Comparison of ENCODE assay signal across 10 mouse cellular contexts in genomic region chr13:23426922-23427321, GRCm38 (mm10). TPM values are rescaled to one million over a fixed set of nuclear protein-coding genes. Genes with fewer than 3 reads are reported as not detected.
DNase-seq lines count a peak whose midpoint lies in the region; ATAC-seq and TF ChIP-seq lines count a peak whose summit lies in the region.
"Had no signal": no experiment of that assay in that cellular context is flagged by ENCODE, and none has a peak within 500 bp of the region (broad histone marks: within the 10 kb centered on the region; RNA-seq: fewer than 3 reads in every experiment).

No protein-coding gene starts in this region.

- H3K27ac ChIP-seq in midbrain, embryonic 14.5 days (replicated peaks; ENCODE audit: low read depth, low read length): no peak overlapping the region
- no peak overlapping the region for H3K27ac ChIP-seq in midbrain, embryonic 16.5 days (ENCODE audit: low read length)
- no peak overlapping the region for H3K27ac ChIP-seq in midbrain, postnatal 0 days (ENCODE audit: low read depth, low read length)
- H3K27ac ChIP-seq: limb, embryonic 13.5 days had no signal

- H3K36me3 ChIP-seq in midbrain, embryonic 14.5 days (ENCODE audit: control insufficient read depth, insufficient read depth, low read length): no peaks in the 10 kb centered on the region
- H3K36me3 ChIP-seq in midbrain, embryonic 16.5 days (ENCODE audit: control insufficient read depth, insufficient read depth, low read length): no peaks in the 10 kb centered on the region
- 0 out of 2 replicates have a peak, but pooled peaks cover 3% of the 10 kb centered on the region for H3K36me3 ChIP-seq in midbrain, postnatal 0 days (ENCODE audit: insufficient read depth, low read length)

- no peaks in the 10 kb centered on the region for H3K27me3 ChIP-seq in midbrain, embryonic 14.5 days (ENCODE audit: control insufficient read depth, insufficient read depth, low read length)
- H3K27me3 ChIP-seq in midbrain, embryonic 16.5 days (ENCODE audit: control insufficient read depth, insufficient read depth, low read depth, low read length): no peaks in the 10 kb centered on the region
- no peaks in the 10 kb centered on the region for H3K27me3 ChIP-seq in midbrain, postnatal 0 days (ENCODE audit: insufficient read depth, low read length)
- H3K27me3 ChIP-seq: limb, embryonic 13.5 days had no signal

- intact Hi-C loops in heart, postnatal 10 days (cut with DNase I): loop anchor here (5.0 to 10.0 kb wide), 2 partner anchors 258 to 1380 kb away; partner anchors contain the start of genes Hist1h2ac and Hist1h2bc

- peak; percentile 18 for DNase-seq in cerebellum, adult 11-12 months
- no peak for DNase-seq in cerebellum, postnatal 10 days
- DNase-seq in midbrain, embryonic 14.5 days: peak; percentile 56
- DNase-seq in embryo, embryonic 11 days: peak; percentile 67
- peak; percentile 56 for DNase-seq in midbrain, postnatal 0 days (ENCODE audit: low spot score)
- no peak for DNase-seq in heart, postnatal 10 days

- H3K4me1 ChIP-seq in midbrain, embryonic 14.5 days (ENCODE audit: control insufficient read depth, insufficient read depth, low read length): peaks cover 16% of the 10 kb centered on the region
- H3K4me1 ChIP-seq in midbrain, embryonic 16.5 days (ENCODE audit: control insufficient read depth, insufficient read depth, low read length): peaks cover 20% of the 10 kb centered on the region
- H3K4me1 ChIP-seq in midbrain, postnatal 0 days (ENCODE audit: insufficient read depth, low read length): 0 out of 2 replicates have a peak, but pooled peaks cover 3% of the 10 kb centered on the region

- no peaks in the 10 kb centered on the region for H3K9me3 ChIP-seq in midbrain, embryonic 14.5 days (ENCODE audit: control insufficient read depth, low read length)
- no peaks in the 10 kb centered on the region for H3K9me3 ChIP-seq in midbrain, embryonic 16.5 days (replicated peaks; ENCODE audit: control insufficient read depth, low read length, poor library complexity, severe bottlenecking)
- no peaks in the 10 kb centered on the region for H3K9me3 ChIP-seq in midbrain, postnatal 0 days (ENCODE audit: low read length)
- H3K9me3 ChIP-seq: limb, embryonic 13.5 days had no signal

- no peak overlapping the region for H3K9ac ChIP-seq in midbrain, embryonic 14.5 days (replicated peaks; ENCODE audit: low read length)
- no peak overlapping the region for H3K9ac ChIP-seq in midbrain, embryonic 16.5 days (ENCODE audit: low read depth, low read length)
- no peak overlapping the region for H3K9ac ChIP-seq in midbrain, postnatal 0 days (replicated peaks; ENCODE audit: low read length, poor library complexity, severe bottlenecking)
- H3K9ac ChIP-seq: limb, embryonic 13.5 days had no signal

- TF ChIP-seq CTCF in midbrain, postnatal 0 days (IDR thresholded peaks at IDR 0.05): no peak

- ATAC-seq in midbrain, embryonic 14.5 days (ENCODE audit: low FRiP score, low TSS enrichment): no peak
- ATAC-seq in midbrain, embryonic 16.5 days: no peak
- ATAC-seq in midbrain, postnatal 0 days (ENCODE audit: low FRiP score): no peak
- no peak for ATAC-seq in erythroid progenitor cell, adult 5-6 weeks (replicated peaks; ENCODE audit: low FRiP score, poor library complexity, severe bottlenecking)

- 14% methylated on average over 14 of the region's 14 CpGs for WGBS in midbrain, embryonic 14.5 days
- 16% methylated on average over 14 of the region's 14 CpGs for WGBS in midbrain, embryonic 16.5 days
- 21% methylated on average over 14 of the region's 14 CpGs for WGBS in midbrain, postnatal 0 days

- no peak overlapping the region for H3K4me2 ChIP-seq in midbrain, embryonic 14.5 days (ENCODE audit: low read length)
- H3K4me2 ChIP-seq in midbrain, embryonic 16.5 days (ENCODE audit: low read length): no peak overlapping the region
- no peak overlapping the region for H3K4me2 ChIP-seq in midbrain, postnatal 0 days (ENCODE audit: low read depth, low read length, poor library complexity, severe bottlenecking)
- H3K4me2 ChIP-seq: limb, embryonic 13.5 days had no signal

- H3K4me3 ChIP-seq in midbrain, embryonic 14.5 days (replicated peaks; ENCODE audit: low read depth, low read length): no peak overlapping the region
- no peak overlapping the region for H3K4me3 ChIP-seq in midbrain, embryonic 16.5 days (ENCODE audit: low read depth, low read length)
- no peak overlapping the region for H3K4me3 ChIP-seq in midbrain, postnatal 0 days (ENCODE audit: low read depth, low read length)
- H3K4me3 ChIP-seq: limb, embryonic 13.5 days had no signal

RNA-seq across cellular contexts. Expression of gene Abt1, which starts 3.3 kb away (rescaled TPM):
- polyA plus RNA-seq in midbrain, embryonic 14.5 days (2014; fragmentation: Nextera tagmentation; extraction: Ambion mirVana): 9.3 and 9.9 TPM in 2 replicates
- polyA plus RNA-seq in midbrain, embryonic 16.5 days (2015; fragmentation: Nextera tagmentation; extraction: Ambion mirVana): 9.1 and 11.0 TPM in 2 replicates
- 4.9 and 7.3 TPM in 2 replicates for total RNA-seq in midbrain, postnatal 0 days (2014; rRNA removed)
- polyA plus RNA-seq in midbrain, postnatal 0 days (2015; fragmentation: Nextera tagmentation; extraction: Ambion mirVana): 5.2 and 6.0 TPM in 2 replicates
- 1.1 and 2.1 TPM in 2 replicates for total RNA-seq in erythroid progenitor cell, adult 5-6 weeks (2015; ENCODE audit: low replicate concordance)
- 1.3 and 1.6 TPM in 2 replicates for total RNA-seq in erythroid progenitor cell, adult 5-6 weeks (2017; ENCODE audit: low replicate concordance)
- 1 to 10 TPM; 5.3 to 5.6 TPM for total RNA-seq in heart, postnatal 10 days (2021)

RNA-seq across cellular contexts. Expression of gene Btn1a1, which starts 38.8 kb away (rescaled TPM):
- 0.09 TPM in 1 of 2 replicates, not detected in the other for polyA plus RNA-seq in midbrain, embryonic 14.5 days (2014; fragmentation: Nextera tagmentation; extraction: Ambion mirVana)
- 0.10 and 0.31 TPM in 2 replicates for polyA plus RNA-seq in midbrain, embryonic 16.5 days (2015; fragmentation: Nextera tagmentation; extraction: Ambion mirVana)
- 0.05 TPM in 1 of 2 replicates, not detected in the other for total RNA-seq in midbrain, postnatal 0 days (2014; rRNA removed)
- 0.04 and 0.07 TPM in 2 replicates for polyA plus RNA-seq in midbrain, postnatal 0 days (2015; fragmentation: Nextera tagmentation; extraction: Ambion mirVana)
- 1.4 and 4.2 TPM in 2 replicates for total RNA-seq in erythroid progenitor cell, adult 5-6 weeks (2015; ENCODE audit: low replicate concordance)
- total RNA-seq in erythroid progenitor cell, adult 5-6 weeks (2017; ENCODE audit: low replicate concordance): 0.90 and 1.4 TPM in 2 replicates
- not detected for total RNA-seq in heart, postnatal 10 days (2021)
- total RNA-seq: common myeloid progenitor, adult 5-6 weeks had no signal

RNA-seq across cellular contexts. Expression of gene Zfp322a, which starts 57.9 kb away (rescaled TPM):
- 41.2 and 64.4 TPM in 2 replicates for polyA plus RNA-seq in midbrain, embryonic 14.5 days (2014; fragmentation: Nextera tagmentation; extraction: Ambion mirVana)
- 55.5 and 57.4 TPM in 2 replicates for polyA plus RNA-seq in midbrain, embryonic 16.5 days (2015; fragmentation: Nextera tagmentation; extraction: Ambion mirVana)
- total RNA-seq in midbrain, postnatal 0 days (2014; rRNA removed): 19.7 and 32.5 TPM in 2 replicates
- polyA plus RNA-seq in midbrain, postnatal 0 days (2015; fragmentation: Nextera tagmentation; extraction: Ambion mirVana): 31.1 and 31.5 TPM in 2 replicates
- total RNA-seq in erythroid progenitor cell, adult 5-6 weeks (2015; ENCODE audit: low replicate concordance): 4.3 and 15.1 TPM in 2 replicates
- 18.7 and 48.1 TPM in 2 replicates for total RNA-seq in erythroid progenitor cell, adult 5-6 weeks (2017; ENCODE audit: low replicate concordance)
- 10 to 100 TPM; 18.9 to 21.7 TPM for total RNA-seq in heart, postnatal 10 days (2021)

Comparison
In these comparisons a context has a peak if more than half of its experiments do, and no peak if none do; other contexts are left out.
1. DNase-seq: peak in cerebellum, adult 11-12 months (single experiment), midbrain, embryonic 14.5 days (single experiment), embryo, embryonic 11 days (single experiment) and midbrain, postnatal 0 days (single experiment); none in cerebellum, postnatal 10 days (0 of 2) and heart, postnatal 10 days (0 of 2).